Mouse (Mus musculus): Measurements from ENCODE around the gene Tmprss9.

DNA sequence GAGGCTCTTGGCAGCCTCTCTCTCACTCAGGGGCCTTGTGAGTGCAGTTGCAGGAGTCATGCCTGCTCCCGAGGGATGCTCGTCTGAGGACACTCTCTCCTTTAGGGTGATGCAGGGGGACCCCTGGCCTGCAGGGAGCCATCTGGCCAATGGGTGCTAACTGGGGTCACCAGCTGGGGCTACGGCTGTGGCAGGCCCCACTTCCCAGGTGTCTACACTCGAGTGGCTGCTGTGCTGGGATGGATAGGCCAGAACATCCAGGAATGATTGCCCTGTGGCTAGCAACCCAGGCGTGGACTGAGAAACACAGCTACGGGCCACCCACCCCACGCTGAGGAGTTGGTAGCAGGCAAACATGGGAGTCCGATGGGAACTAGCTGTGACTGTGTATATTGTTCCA is 27.4 kb downstream of the Tmprss9 start:
- TF ChIP-seq CTCF (IDR thresholded peaks at IDR 0.05; ENCODE audit: low read depth): no peak
- no peak for TF ChIP-seq EP300 (IDR thresholded peaks at IDR 0.05; ENCODE audit: low read depth)
